Mouse (Mus musculus): ENCODE results near the gene Ldlr.
"Not testable (repeated sequence)": the region's sequence is repeated elsewhere in the genome, so short reads cannot be mapped to it uniquely, and the experiment has no call there.

Ldlr gene

DNA sequence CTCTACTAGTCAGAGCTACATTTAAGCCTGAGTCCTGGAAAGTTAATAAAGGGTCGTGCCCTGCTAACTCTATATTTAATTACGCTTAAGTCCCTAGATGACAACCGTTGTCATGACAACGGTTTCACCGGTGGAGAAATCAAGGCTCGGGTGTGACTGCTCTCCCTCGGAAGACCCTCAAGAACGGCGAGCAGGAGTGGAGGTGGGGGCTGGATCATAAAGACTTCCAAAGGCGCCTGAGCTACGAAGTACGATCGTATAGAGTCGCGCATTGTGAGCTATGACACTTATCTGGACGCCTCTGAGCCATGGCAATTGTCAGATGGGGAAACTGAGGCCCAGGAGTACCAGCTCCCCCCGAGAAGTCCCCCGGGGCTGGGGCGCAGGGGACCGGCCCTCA lies 36.4 kb downstream of the Ldlr start:
- no peak for DNase-seq

DNA sequence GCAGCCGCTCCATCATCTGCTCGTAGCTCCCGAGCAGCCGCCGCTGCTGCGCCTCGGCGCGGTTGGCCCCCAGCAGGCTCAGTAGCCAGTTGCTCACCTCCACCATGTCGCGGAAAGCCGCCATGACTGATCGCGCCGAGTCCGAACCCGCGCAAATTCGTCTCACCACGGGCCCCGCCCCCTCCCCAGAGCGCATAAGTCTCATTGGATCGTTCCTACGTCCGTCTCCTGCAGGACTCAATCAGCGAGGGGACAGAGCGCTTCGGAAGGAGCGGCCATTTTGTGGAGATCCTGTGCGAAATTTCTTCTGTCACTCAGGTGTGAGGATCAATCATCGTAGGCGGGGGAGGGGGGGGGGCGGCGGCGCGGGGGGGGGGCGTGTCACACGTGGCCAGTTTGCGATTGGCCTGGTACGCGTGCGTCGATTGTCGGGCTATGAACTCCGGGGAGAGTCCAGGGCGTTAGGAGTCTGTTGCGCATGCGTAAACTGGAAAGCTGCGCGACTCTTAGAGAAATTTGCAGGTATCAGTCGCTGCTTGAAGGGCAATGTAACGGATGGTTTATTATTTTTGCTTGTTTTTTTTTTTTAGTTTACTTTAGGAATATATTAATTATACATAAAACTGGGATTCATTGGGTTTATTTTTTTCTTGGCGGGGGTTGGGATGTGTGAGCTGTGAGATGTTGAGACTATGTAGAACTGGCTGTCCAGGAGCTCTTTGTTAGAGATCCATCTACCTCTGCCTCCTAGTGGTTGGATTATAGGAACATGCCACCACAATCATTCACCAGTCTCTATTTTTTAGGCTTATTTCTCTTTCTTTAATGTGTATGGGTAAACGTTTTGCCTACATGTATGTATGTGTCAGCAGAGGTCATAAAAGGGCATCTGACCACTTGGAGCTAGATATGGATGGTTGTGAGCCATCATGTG lies 37.1 kb downstream of the Ldlr start, which contains the start of gene Spc24:
TSS of gene Spc24 (minus strand) at position 149 of the 934 bp plus-strand sequence.
- DNase-seq, result peak; percentile 96 to 97

DNA sequence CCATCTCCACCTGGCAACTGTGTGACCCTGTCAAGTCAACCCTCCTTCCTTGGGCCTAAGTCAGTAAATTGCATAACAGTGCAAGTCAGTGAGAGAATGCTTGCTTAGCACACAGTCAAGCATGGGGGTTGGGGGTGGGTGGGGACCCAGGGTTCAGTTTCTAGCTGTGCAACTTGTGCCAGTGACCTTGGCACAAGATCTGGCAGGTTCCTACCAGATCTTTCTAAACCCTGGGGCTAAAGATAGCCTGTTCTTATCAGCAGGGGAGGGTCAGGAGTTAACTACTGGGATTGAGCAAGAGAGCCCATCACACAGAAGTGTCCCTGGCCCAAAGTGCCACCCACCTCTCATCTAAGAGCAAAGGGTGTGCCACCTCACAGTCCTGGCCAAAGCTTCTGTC lies 38.9 kb downstream of the Ldlr start:
- DNase-seq, result peak in 1 of 2 experiments; percentile 33

DNA sequence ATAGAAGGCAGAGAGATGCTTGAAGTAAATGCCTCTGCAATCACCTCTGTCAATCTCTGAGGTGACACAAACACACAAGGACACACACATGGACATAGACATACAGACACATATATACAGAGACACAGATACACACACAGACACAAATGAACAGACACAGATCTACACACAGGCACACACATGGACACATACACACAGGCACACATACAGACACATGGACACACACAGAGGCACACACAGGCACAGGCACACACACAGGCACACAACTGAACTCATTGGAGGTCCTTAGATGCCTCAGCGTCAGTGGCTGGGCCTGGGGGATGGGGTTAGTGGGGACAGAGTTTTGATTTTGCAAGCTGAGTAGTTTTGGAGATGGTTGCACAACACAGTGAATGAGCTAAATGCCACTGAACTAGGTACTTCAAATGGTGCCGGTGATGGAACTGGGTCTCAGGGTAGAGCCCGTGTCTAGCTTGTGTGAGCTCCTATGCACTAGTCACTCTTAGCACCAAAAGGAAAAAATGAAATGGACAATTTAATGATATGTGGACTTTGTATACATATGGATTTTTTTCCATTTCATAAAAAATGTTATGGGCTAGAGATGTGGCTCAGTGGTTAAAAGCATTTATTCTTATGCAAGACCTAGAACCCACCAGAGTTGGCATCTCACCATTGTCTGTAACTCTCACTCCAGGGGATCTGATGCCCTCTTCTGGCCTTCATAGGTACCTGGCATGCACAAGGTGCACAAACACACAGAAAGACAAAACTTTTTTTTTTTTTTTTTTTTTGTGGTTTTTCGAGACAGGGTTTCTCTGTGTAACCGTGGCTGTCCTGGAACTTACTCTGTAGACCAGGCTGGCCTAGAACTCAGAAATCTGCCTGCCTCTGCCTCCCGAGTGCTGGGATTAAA lies 41.1 kb downstream of the Ldlr start:
- no peak for DNase-seq

DNA sequence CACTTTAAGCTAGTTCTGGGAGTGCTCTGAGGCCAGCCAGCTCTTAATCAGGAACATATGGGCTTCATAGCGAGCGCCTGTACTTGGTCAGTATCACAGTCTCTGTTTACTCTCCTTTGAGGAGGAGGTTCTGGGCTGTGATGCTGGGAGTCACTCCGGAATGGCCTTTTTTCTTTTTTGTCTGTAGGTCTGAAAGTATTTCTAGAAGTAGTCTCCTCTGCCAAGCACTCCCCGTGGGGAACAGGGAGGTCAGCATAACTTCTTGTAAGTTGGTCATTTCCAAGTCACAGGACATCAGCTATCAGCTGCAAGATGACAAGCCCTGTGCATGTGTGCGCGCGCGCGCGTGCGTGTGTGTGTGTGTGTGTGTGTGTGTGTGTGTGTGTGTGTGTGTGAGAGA lies 44.6 kb downstream of the Ldlr start:
- no peak for DNase-seq

DNA sequence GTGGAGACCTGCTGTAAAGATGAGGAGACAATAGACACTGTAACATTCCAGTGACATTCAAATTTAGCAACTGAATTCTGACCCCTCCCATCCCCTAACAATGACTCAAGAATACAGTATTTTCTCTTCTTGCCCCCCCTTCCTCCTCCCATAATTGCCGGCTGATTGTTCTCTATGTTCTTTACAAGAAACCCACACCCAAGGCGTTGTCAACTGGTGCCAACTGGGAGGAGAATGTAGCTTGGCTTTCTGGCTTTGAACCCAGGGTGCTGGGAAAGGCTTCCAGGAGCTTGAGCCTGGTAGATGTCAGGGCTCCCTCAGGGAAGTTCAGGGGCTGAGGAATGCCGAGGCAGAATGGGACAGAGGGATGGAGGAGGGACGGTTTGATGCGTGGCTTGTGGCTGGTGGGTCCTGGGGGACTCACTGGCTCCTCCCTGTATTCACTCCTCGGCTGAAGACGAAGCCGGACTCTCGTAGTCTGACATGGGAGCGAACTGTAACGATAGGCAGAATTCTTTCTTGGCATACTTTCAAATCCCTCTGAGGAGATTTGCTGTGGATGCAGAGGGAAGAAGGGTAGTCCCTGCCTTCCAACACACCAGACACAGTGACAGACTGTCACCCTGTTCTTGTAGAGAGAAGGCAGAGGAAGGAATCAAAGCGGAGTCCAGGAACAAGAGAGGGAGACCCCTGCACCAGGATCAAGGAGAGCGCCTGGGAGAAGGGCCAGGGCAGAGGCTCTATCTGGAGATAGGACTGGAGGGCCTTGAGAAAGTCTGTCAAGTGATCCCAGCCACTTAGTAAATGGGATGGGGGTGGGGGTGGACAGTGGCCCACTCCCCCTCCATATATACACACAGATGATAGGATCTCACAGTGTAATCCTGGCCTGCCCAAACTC lies 45.5 kb downstream of the Ldlr start:
- no peak for DNase-seq

DNA sequence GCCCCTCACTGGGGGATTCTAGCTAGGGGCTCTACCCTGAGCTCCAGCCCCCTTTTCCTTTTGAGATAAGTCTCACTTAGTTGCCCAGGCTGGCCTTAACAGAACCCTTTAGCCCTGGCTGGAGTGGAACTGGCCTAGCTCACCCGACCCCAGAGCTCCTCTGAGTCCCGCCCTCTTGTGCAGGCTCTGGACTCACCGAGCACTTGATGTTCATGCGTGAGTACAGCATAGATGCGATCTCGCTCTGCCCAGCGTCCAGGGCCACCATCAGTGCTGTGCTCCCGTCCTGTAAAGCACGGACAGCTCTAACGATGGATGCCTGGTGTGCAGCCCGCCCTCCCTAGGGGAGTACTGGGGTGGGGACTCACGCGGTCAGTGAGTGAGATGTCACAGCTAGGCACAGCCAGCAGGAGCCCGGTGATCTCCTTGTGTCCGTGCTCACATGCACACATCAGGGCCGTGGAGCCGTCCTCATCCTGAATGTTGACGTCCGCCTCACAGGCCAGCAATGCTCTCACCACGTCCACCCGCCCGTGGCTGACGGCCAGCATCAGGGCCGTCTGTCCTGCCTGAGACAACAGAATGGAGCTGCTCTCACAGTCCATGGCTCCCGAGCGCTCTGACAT lies 46.4 kb downstream of the Ldlr start:
- no peak for DNase-seq

DNA sequence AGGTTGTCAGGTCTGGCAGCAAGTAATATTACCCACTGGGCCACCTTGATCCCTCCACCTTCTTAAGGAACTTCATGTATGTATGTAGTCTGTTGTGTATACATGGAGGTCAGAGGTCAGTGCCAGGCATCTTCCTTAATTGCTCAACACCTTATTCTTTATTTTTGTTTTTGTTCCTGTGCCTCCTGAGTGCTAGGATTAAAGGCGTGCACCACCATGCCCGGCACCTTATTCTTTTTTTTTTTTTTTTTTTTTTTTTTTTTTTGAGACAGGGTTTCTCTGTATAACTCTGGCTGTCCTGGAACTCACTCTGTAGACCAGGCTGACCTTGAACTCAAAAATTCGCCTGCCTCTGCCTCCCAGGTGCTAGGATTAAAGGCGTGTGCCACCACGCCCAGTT lies 50.1 kb downstream of the Ldlr start:
- not testable (repeated sequence) for DNase-seq

DNA sequence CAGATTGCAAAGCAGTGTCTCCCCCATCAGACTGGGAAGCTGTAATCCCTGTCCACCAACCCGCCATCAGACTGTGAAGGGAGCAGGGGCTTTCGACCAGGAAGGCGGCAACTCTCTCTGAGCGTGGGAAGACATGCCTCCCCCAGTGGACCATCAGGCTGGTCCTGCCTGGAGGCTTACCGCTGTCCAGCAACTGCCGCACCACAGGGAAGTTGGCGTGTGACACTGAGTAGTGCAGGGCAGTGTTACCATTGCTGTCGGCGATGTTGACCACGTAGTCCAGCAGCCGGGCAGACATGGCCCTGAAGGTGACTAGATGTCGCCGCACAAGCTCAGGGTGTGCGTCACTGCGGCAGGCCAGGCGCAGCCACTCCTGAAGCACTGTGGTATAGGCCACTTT lies 51.1 kb downstream of the Ldlr start:
- no peak for DNase-seq

DNA sequence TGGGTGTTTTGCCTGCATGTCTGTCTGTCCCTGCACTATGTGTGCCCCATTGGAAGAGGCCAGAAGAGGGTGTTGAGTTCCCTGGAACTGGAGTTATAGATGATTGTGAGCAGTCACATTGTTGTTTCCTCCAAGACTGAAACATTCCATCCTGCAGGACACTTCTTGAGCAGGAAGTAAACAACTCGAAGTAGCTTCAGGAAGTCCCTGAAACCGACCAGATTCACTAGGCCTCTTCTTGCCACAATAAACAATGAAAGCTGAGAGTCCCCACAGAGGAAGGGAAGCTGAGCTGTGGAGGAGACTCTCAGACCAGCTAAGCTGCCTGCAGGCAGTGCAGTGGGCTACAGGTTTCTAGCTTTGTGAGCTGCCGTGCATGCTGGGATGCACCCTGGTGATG lies 54.4 kb downstream of the Ldlr start:
- no peak for DNase-seq

DNA sequence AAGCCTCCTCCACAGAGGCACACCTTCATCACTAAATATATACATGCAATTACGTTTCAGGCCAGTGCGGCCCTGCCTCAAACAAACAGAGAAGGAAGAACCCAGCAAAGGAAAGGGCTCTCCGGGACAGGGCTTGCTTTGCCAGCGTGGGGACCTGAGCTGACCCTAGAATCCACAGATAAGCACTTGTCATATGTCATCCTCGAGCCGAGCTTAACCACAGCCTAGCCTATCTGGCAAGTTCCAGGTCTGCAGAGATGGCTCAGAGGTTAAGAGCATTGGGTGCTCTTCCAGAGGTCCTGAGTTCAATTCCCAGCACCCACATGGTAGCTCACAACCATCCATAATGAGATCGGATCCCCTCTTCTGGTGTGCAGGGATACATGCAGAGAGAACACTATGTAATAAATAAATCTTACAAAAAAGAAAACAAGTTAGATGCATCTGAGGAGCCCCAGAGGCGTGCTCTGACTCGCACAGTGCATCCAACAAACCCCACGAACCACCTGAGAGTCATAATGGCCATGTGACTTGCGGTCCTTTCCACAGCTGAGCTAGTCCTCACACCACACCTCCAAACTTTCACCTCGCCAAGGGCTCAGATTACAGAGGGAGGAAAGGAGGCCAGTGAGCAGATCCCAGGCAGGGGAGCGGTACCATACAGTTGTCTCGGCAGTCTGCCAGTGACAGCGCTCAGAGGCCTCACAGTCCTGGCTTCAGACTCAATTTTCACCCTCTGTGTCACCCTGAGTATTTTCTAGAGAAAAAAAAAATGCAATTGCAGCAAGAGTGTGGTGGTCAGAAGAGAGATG lies 58.6 kb downstream of the Ldlr start:
- no peak for DNase-seq

DNA sequence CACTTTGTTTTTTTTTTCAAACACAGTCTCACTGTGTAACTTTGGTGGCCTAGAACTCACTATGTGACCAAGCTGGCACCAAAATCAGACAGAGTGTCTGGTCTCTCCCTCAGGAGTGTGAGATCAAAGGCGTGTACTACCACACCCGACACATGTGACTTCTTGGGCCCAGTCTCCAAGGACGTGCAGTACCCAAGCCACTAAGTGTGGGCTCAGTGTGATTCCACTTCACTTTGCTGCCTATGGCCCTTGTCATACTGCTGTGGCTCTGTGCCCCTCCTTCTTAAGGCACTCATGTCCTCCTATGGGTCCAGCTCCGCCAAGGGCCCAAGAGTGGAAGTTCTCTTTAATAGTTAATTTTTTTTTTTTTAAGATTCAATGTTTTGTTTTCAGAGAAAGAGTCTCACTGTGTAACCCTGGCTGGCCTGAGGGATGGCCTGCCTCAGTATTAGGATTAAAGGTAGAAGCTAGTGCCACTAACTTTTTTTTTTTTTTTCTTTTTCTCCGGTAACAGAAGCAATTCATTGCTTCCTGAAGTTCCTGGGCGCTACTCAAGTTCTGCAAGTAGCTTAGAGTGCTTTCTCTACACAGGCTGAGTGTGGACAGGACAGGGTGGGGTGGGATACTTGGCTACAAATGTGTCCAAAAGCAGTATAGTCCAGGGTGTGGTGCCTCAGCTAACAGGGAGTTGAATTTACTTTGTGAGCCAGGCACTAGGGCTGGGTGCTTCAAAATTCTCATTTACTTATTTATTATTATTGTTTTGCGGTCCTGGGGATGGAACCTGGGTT lies 61.4 kb downstream of the Ldlr start:
- no peak for DNase-seq

DNA sequence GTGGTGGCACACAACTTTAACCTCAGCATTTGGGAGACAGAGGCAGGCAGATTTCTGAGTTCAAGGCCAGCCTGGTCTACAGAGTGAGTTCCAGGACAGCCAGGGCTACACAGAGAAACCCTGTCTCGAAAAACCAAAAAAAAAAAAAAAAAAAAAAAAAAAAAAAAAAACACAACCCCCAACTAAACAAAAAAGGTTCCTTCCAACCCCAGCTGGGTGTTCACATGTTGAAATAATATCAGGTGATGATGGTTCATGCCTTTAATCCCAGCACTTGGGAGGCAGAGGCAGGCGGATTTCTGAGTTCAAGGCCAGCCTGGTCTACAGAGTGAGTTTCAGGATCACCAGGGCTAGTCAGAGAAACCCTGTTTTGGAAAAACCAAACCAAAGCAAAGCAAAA lies 63.0 kb downstream of the Ldlr start:
- DNase-seq, result not testable (repeated sequence)

DNA sequence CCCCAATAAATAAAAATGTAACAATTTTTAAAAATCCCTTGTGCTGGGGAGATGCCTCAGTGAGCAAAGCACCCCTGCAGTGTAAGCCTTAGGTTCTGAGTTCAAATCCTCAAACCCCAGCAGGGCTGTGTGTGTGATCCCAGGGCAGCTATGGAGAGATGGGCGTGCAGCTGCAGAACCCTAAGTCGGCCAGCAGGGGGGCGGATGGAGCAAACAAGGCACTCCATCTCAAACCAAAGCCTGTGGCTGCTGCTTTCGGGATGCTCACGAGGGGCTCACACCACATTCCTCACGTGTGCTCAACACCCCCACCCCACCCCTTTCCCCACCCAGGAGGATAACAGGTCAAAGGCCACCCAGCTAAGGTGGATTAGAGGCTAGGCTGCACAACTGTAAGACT lies 63.6 kb downstream of the Ldlr start:
- DNase-seq, result peak in 1 of 2 experiments; percentile 59

DNA sequence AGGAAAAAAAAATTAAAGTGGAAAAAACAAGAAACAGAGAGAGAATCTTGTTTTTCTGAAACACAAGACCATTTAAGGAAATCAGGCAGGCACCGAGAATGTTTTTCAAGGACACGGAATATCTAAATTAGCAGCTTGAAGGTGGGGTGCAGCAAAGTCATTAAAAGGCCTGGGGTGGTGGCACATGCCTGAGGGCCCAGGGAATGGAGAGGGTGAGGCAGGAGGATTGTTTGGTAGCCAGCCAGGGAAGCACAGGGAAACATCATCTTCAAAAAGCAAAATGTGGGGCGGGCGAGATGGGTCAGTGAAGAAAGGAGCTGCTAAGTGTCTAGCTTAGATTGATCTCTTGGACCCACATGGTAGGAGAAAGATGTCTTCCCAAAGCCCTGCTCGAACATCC lies 64.4 kb downstream of the Ldlr start:
- DNase-seq, result no peak

DNA sequence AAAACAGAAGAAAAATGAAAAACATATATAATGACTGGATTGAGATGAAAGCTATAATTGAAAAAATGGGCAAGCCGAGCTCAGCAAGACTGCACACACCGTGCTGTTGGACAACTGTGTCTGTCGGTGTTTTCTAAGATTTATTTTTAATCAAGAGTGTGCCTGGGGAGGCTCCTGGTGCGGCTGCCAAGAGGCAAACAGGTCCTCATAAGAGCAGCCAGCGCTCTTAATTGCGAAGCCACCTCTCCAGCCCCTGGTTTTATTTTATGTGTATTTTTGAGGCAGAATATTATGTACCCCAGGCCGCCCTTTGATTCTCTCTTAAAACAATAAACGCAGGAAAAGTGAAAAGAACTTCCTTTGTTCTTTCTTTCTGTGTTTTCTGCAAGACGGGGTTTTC lies 65.0 kb downstream of the Ldlr start:
- DNase-seq, result no peak

DNA sequence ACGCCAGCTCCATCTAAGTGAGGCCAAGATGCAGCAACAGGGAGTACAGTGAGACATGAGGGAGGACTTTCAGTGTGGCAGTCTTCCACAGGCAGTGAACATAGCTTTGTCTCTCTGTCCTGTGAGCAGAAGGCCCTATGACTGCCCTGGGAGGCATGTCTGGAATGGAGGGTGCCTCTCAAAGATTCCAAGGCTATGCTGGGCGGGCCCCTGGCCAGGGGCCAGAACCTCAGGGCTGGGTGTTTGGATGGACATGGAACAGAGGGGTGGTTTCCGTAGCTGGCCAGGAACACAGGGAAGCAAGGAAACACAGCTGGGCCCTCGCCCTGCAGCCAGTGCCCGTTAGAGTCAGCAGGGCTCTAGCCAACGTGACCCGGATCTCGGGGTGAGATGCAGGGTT lies 68.6 kb downstream of the Ldlr start:
- peak; percentile 30 to 33 for DNase-seq

DNA sequence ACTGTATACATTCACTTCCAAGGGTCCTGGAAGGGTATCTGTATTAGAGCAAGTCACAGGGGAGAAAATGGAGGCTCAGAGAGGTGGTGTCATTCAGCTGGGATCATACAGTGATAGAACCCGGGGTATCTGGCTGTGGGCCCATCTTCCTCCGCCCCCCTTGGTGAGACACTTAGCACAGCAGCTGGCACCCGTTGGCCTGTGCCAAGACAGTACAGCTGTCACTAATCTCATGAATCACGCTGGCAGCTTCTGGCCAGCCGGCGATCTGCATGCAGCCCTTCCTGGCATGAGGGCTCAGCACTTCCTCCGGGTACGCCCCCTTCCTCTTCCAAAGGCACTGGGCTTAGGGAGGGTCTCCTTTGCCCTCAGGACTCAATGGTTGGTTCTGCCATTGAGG lies 69.4 kb downstream of the Ldlr start:
- no peak for DNase-seq

DNA sequence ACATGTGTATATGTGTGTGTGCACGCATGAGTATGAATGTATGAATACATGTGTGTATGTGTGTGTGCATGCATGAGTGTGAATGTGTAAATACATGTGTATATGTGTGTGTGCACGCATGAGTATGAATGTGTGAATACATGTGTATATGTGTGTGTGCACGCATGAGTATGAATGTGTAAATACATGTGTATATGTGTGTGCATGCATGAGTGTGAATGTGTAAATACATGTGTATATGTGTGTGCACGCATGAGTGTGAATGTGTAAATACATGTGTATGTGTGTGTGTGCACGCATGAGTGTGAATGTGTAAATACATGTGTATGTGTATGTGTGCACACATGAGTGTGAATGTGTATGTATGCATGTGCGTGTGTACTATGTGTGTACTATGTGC lies 70.2 kb downstream of the Ldlr start:
- DNase-seq, result not testable (repeated sequence)

DNA sequence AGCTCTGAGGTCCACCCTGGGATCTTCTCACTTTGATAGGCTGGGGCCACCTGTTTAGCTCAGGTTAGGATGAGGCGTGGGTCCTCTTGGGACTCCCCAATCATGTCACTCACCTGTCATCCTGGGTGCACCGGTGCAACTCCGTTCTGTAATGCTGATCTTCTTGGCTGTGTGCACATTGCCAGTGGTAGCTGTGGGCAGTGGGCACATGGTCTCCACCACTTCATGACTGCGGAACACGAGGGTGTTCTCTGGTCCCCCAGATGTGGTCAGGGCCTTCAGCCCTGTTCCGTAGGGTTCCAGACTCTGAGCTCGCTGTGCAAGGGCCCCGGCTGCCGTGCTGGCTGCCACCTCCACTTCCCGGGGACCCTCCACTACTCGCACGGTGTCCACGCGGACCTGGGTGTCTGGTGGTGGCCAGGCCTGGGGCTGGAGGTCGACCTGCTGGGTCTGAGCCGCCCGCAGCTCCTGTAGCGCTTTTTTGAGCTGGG lies 71.1 kb downstream of the Ldlr start:
- DNase-seq, result no peak
